In genomic region chr2:71981896-71982295, GRCm38 (mm10) we compare ENCODE assay signal across 8 mouse cellular contexts. TPM values are rescaled to one million over a fixed set of nuclear protein-coding genes. Genes with fewer than 3 reads are reported as not detected.
DNase-seq lines count a peak whose midpoint lies in the region; ATAC-seq and TF ChIP-seq lines count a peak whose summit lies in the region.

No protein-coding gene starts in this region.

- no peaks in the 10 kb centered on the region for H3K36me3 ChIP-seq in hindbrain, embryonic 14.5 days (replicated peaks; ENCODE audit: control insufficient read depth, insufficient read depth)
- no peaks in the 10 kb centered on the region for H3K36me3 ChIP-seq in midbrain, embryonic 16.5 days (ENCODE audit: control insufficient read depth, insufficient read depth, low read length)

- H3K9me3 ChIP-seq in hindbrain, embryonic 14.5 days (ENCODE audit: control insufficient read depth, low read length), result no peaks in the 10 kb centered on the region
- H3K9me3 ChIP-seq in midbrain, embryonic 16.5 days (replicated peaks; ENCODE audit: control insufficient read depth, low read length, poor library complexity, severe bottlenecking), result no peaks in the 10 kb centered on the region

- no peak for ATAC-seq in hindbrain, embryonic 14.5 days (ENCODE audit: low FRiP score)
- no peak for ATAC-seq in midbrain, embryonic 16.5 days

- no peaks in the 10 kb centered on the region for H3K4me1 ChIP-seq in hindbrain, embryonic 14.5 days (replicated peaks; ENCODE audit: control insufficient read depth, insufficient read depth, low read length)
- peaks cover 16% of the 10 kb centered on the region for H3K4me1 ChIP-seq in midbrain, embryonic 16.5 days (ENCODE audit: control insufficient read depth, insufficient read depth, low read length)

- peak overlapping the region; percentile 82 for H3K9ac ChIP-seq in hindbrain, embryonic 14.5 days
- peak overlapping the region; percentile 89 for H3K9ac ChIP-seq in midbrain, embryonic 16.5 days (ENCODE audit: low read depth, low read length)

- no peaks in the 10 kb centered on the region for H3K27me3 ChIP-seq in hindbrain, embryonic 14.5 days (ENCODE audit: control insufficient read depth, insufficient read depth, low read length)
- no peaks in the 10 kb centered on the region for H3K27me3 ChIP-seq in midbrain, embryonic 16.5 days (ENCODE audit: control insufficient read depth, insufficient read depth, low read depth, low read length)

- 67% methylated on average over 6 of the region's 6 CpGs for WGBS in hindbrain, embryonic 14.5 days
- 57% methylated on average over 6 of the region's 6 CpGs for WGBS in midbrain, embryonic 16.5 days

- peak overlapping the region; percentile 70 for H3K4me3 ChIP-seq in layer of hippocampus, adult 2 months
- H3K4me3 ChIP-seq in hindbrain, embryonic 14.5 days (replicated peaks; ENCODE audit: low read length), result peak overlapping the region; percentile 53
- H3K4me3 ChIP-seq in midbrain, embryonic 16.5 days (ENCODE audit: low read depth, low read length), result peak overlapping the region; percentile 74

- peak overlapping the region; percentile 95 for H3K27ac ChIP-seq in layer of hippocampus, adult 2 months
- H3K27ac ChIP-seq in hindbrain, embryonic 14.5 days, result no peak overlapping the region
- peak overlapping the region; percentile 88 for H3K27ac ChIP-seq in midbrain, embryonic 16.5 days (ENCODE audit: low read length)

- DNase-seq in adrenal gland, postnatal 36 days, result peak; percentile 20 to 37
- DNase-seq in adrenal gland, adult 8-10 months, result no peak
- no peak for DNase-seq in layer of hippocampus, adult 2 months (ENCODE audit: low spot score in 2 of 2)
- no peak for DNase-seq in layer of hippocampus, adult 8-10 months (ENCODE audit: low spot score in 2 of 2)
- DNase-seq in hindbrain, embryonic 14.5 days (ENCODE audit: low spot score), result no peak
- DNase-seq in retina, postnatal 1 day, result no peak
- no peak for DNase-seq in spleen, postnatal 10 days (ENCODE audit: low spot score in 2 of 2)

- peak overlapping the region; percentile 88 for H3K4me2 ChIP-seq in hindbrain, embryonic 14.5 days (replicated peaks)
- H3K4me2 ChIP-seq in midbrain, embryonic 16.5 days (ENCODE audit: low read length), result peak overlapping the region; percentile 82

- no peak for TF ChIP-seq CTCF in layer of hippocampus, adult 2 months (conservative IDR thresholded peaks at IDR 0.05)

RNA-seq across cellular contexts. Expression of gene Rapgef4, which starts 0.9 kb away (rescaled TPM):
- total RNA-seq in adrenal gland, postnatal 36 days (2021), result 100 to 1,000 TPM; 131 to 359 TPM
- 100 to 1,000 TPM; 138 to 583 (median 298) TPM for total RNA-seq in adrenal gland, adult 8-10 months (2022)
- total RNA-seq in layer of hippocampus, adult 2 months (2021), result 100 to 1,000 TPM; 381 TPM
- 100 to 1,000 TPM; 363 to 430 (median 401) TPM for total RNA-seq in layer of hippocampus, adult 8-10 months (2022)
- 28.4 and 28.9 TPM in 2 replicates for polyA plus RNA-seq in hindbrain, embryonic 14.5 days (2014; fragmentation: Nextera tagmentation; extraction: Ambion mirVana)
- polyA plus RNA-seq in midbrain, embryonic 16.5 days (2015; fragmentation: Nextera tagmentation; extraction: Ambion mirVana), result 36.8 and 40.2 TPM in 2 replicates

Comparison
In these comparisons a context has a peak if more than half of its experiments do, and no peak if none do; other contexts are left out.
1. DNase-seq: peak in adrenal gland, postnatal 36 days (2 of 2); none in adrenal gland, adult 8-10 months (single experiment), layer of hippocampus, adult 2 months (0 of 2), layer of hippocampus, adult 8-10 months (0 of 2), hindbrain, embryonic 14.5 days (single experiment), retina, postnatal 1 day (single experiment) and spleen, postnatal 10 days (0 of 2).
2. Peak in every context shown above with its lines, with median percentiles within 50 percentile points of each other: H3K4me3 ChIP-seq.